Mouse (Mus musculus): ENCODE measurements around the gene Spint1.
A peak's percentile ranks its signal among the peaks of the same experiment; 100 is the strongest.

- TF ChIP-seq CTCF (IDR thresholded peaks at IDR 0.05) (peak; percentile 92), EP300 (IDR thresholded peaks at IDR 0.05) (no peak)
Observed at GRCm38 (mm10) chr2:119189029-119189710, 48.0 kb upstream of the Spint1 start.

All from lung, postnatal 0 days (tissue).